ENCODE assay signal across 25 mouse cellular contexts in genomic region chr3:147334301-147334700, GRCm38 (mm10).
DNase-seq lines count a peak whose midpoint lies in the region; ATAC-seq and TF ChIP-seq lines count a peak whose summit lies in the region.
"Had no signal": no experiment of that assay in that cellular context is flagged by ENCODE, and none has a peak within 500 bp of the region (broad histone marks: within the 10 kb centered on the region; RNA-seq: fewer than 3 reads in every experiment).

No protein-coding gene starts in this region.

- H3K27ac ChIP-seq in forebrain, embryonic 14.5 days (ENCODE audit: low read depth, low read length), result no peak overlapping the region
- no peak overlapping the region for H3K27ac ChIP-seq in forebrain, postnatal 0 days (ENCODE audit: low read depth, low read length)
- no peak overlapping the region for H3K27ac ChIP-seq in midbrain, embryonic 14.5 days (replicated peaks; ENCODE audit: low read depth, low read length)
- H3K27ac ChIP-seq in midbrain, embryonic 16.5 days (ENCODE audit: low read length), result no peak overlapping the region
- H3K27ac ChIP-seq: embryonic facial prominence, embryonic 12.5 days; forebrain, embryonic 13.5 days; heart, embryonic 15.5 days; hindbrain, embryonic 10.5 days; hindbrain, embryonic 13.5 days; intestine, embryonic 15.5 days had no signal

- H3K4me3 ChIP-seq in forebrain, embryonic 14.5 days (ENCODE audit: low read depth, low read length), result no peak overlapping the region
- H3K4me3 ChIP-seq in forebrain, postnatal 0 days (ENCODE audit: low read depth, low read length), result no peak overlapping the region
- H3K4me3 ChIP-seq in midbrain, embryonic 14.5 days (replicated peaks; ENCODE audit: low read depth, low read length), result no peak overlapping the region
- no peak overlapping the region for H3K4me3 ChIP-seq in midbrain, embryonic 16.5 days (ENCODE audit: low read depth, low read length)
- H3K4me3 ChIP-seq: embryonic facial prominence, embryonic 12.5 days; erythroblast, embryonic 14.5 days; forebrain, embryonic 13.5 days; heart, embryonic 12.5 days; heart, embryonic 15.5 days; hindbrain, embryonic 10.5 days; hindbrain, embryonic 13.5 days; intestine, embryonic 15.5 days had no signal

- peak; percentile 25 for DNase-seq in forebrain, embryonic 14.5 days (ENCODE audit: low spot score)
- DNase-seq in forebrain, postnatal 0 days, result no peak
- DNase-seq in midbrain, embryonic 14.5 days, result peak; percentile 30
- DNase-seq in NIH3T3 (ENCODE audit: low read depth), result peak; percentile 16
- no peak for DNase-seq in right cerebral cortex, postnatal 14 days
- DNase-seq in left cerebral cortex, adult 11 months (ENCODE audit: low spot score), result no peak
- DNase-seq: adrenal gland, postnatal 10 days; cerebellum, adult 11-12 months; cerebellum, adult 9-10 months; cerebellum, postnatal 14 days; gastrocnemius, postnatal 25 days; heart, adult 18-20 months; heart, postnatal 10 days; heart, postnatal 36 days; kidney, adult 11 months had no signal

- no peak for ATAC-seq in forebrain, embryonic 14.5 days
- ATAC-seq in forebrain, postnatal 0 days, result no peak
- no peak for ATAC-seq in midbrain, embryonic 14.5 days (ENCODE audit: low FRiP score, low TSS enrichment)
- ATAC-seq in midbrain, embryonic 16.5 days, result no peak
- ATAC-seq: forebrain, embryonic 13.5 days; hindbrain, embryonic 16.5 days; intestine, embryonic 15.5 days had no signal

- no peak overlapping the region for H3K9ac ChIP-seq in forebrain, embryonic 14.5 days (ENCODE audit: low read length)
- no peak overlapping the region for H3K9ac ChIP-seq in forebrain, postnatal 0 days
- H3K9ac ChIP-seq in midbrain, embryonic 14.5 days (replicated peaks; ENCODE audit: low read length), result no peak overlapping the region
- no peak overlapping the region for H3K9ac ChIP-seq in midbrain, embryonic 16.5 days (ENCODE audit: low read depth, low read length)
- H3K9ac ChIP-seq: embryonic facial prominence, embryonic 12.5 days; forebrain, embryonic 13.5 days; heart, embryonic 12.5 days; heart, embryonic 15.5 days; hindbrain, embryonic 13.5 days; intestine, embryonic 15.5 days had no signal

- H3K4me1 ChIP-seq in forebrain, embryonic 14.5 days (ENCODE audit: control insufficient read depth, insufficient read depth, low read length), result no peaks in the 10 kb centered on the region
- H3K4me1 ChIP-seq in forebrain, postnatal 0 days (ENCODE audit: insufficient read depth), result no peaks in the 10 kb centered on the region
- H3K4me1 ChIP-seq in midbrain, embryonic 14.5 days (ENCODE audit: control insufficient read depth, insufficient read depth, low read length), result no peaks in the 10 kb centered on the region
- 0 out of 2 replicates have a peak, but pooled peaks cover under 1% of the 10 kb centered on the region for H3K4me1 ChIP-seq in midbrain, embryonic 16.5 days (ENCODE audit: control insufficient read depth, insufficient read depth, low read length)
- H3K4me1 ChIP-seq: embryonic facial prominence, embryonic 12.5 days; heart, embryonic 12.5 days; hindbrain, embryonic 10.5 days; hindbrain, embryonic 13.5 days; intestine, embryonic 15.5 days had no signal

- 59% methylated on average over 6 of the region's 6 CpGs for WGBS in forebrain, embryonic 14.5 days
- 56% methylated on average over 6 of the region's 6 CpGs for WGBS in forebrain, postnatal 0 days
- 74% methylated on average over 6 of the region's 6 CpGs for WGBS in midbrain, embryonic 14.5 days
- 71% methylated on average over 6 of the region's 6 CpGs for WGBS in midbrain, embryonic 16.5 days

- no peak overlapping the region for H3K4me2 ChIP-seq in forebrain, embryonic 14.5 days (ENCODE audit: low read length)
- no peak overlapping the region for H3K4me2 ChIP-seq in forebrain, postnatal 0 days (ENCODE audit: low read depth)
- no peak overlapping the region for H3K4me2 ChIP-seq in midbrain, embryonic 14.5 days (ENCODE audit: low read length)
- H3K4me2 ChIP-seq in midbrain, embryonic 16.5 days (ENCODE audit: low read length), result no peak overlapping the region
- H3K4me2 ChIP-seq: embryonic facial prominence, embryonic 12.5 days; forebrain, embryonic 13.5 days; heart, embryonic 12.5 days; heart, embryonic 15.5 days; hindbrain, embryonic 13.5 days; intestine, embryonic 15.5 days had no signal

- no peaks in the 10 kb centered on the region for H3K9me3 ChIP-seq in forebrain, embryonic 14.5 days (replicated peaks; ENCODE audit: control insufficient read depth, low read length)
- no peaks in the 10 kb centered on the region for H3K9me3 ChIP-seq in forebrain, postnatal 0 days (ENCODE audit: low read length)
- no peaks in the 10 kb centered on the region for H3K9me3 ChIP-seq in midbrain, embryonic 14.5 days (ENCODE audit: control insufficient read depth, low read length)
- no peaks in the 10 kb centered on the region for H3K9me3 ChIP-seq in midbrain, embryonic 16.5 days (replicated peaks; ENCODE audit: control insufficient read depth, low read length, poor library complexity, severe bottlenecking)
- H3K9me3 ChIP-seq: embryonic facial prominence, embryonic 12.5 days; forebrain, embryonic 13.5 days; heart, embryonic 12.5 days; heart, embryonic 15.5 days; hindbrain, embryonic 10.5 days; hindbrain, embryonic 13.5 days; intestine, embryonic 15.5 days had no signal

- no peaks in the 10 kb centered on the region for H3K27me3 ChIP-seq in forebrain, embryonic 14.5 days (replicated peaks; ENCODE audit: control insufficient read depth, insufficient read depth, low read length)
- H3K27me3 ChIP-seq in forebrain, postnatal 0 days (ENCODE audit: insufficient read depth, low read length), result no peaks in the 10 kb centered on the region
- H3K27me3 ChIP-seq in midbrain, embryonic 14.5 days (ENCODE audit: control insufficient read depth, insufficient read depth, low read length), result no peaks in the 10 kb centered on the region
- no peaks in the 10 kb centered on the region for H3K27me3 ChIP-seq in midbrain, embryonic 16.5 days (ENCODE audit: control insufficient read depth, insufficient read depth, low read depth, low read length)
- H3K27me3 ChIP-seq: embryonic facial prominence, embryonic 12.5 days; forebrain, embryonic 13.5 days; heart, embryonic 12.5 days; heart, embryonic 15.5 days; hindbrain, embryonic 13.5 days; intestine, embryonic 15.5 days had no signal

- no peaks in the 10 kb centered on the region for H3K36me3 ChIP-seq in forebrain, embryonic 14.5 days (ENCODE audit: control insufficient read depth, insufficient read depth, low read length)
- no peaks in the 10 kb centered on the region for H3K36me3 ChIP-seq in forebrain, postnatal 0 days (ENCODE audit: insufficient read depth)
- H3K36me3 ChIP-seq in midbrain, embryonic 14.5 days (ENCODE audit: control insufficient read depth, insufficient read depth, low read length), result no peaks in the 10 kb centered on the region
- no peaks in the 10 kb centered on the region for H3K36me3 ChIP-seq in midbrain, embryonic 16.5 days (ENCODE audit: control insufficient read depth, insufficient read depth, low read length)
- H3K36me3 ChIP-seq: embryonic facial prominence, embryonic 12.5 days; heart, embryonic 12.5 days; heart, embryonic 15.5 days; hindbrain, embryonic 10.5 days; hindbrain, embryonic 13.5 days; intestine, embryonic 15.5 days had no signal

- no peak for TF ChIP-seq CTCF in forebrain, postnatal 0 days (IDR thresholded peaks at IDR 0.05; ENCODE audit: low read depth)

Comparison
In these comparisons a context has a peak if more than half of its experiments do, and no peak if none do; other contexts are left out.
1. DNase-seq: peak in forebrain, embryonic 14.5 days (single experiment), midbrain, embryonic 14.5 days (single experiment) and NIH3T3 (single experiment); none in forebrain, postnatal 0 days (single experiment), right cerebral cortex, postnatal 14 days (single experiment) and left cerebral cortex, adult 11 months (single experiment).